Mouse (Mus musculus): Measurements from ENCODE around the gene Pcp4. TPM values are rescaled to one million over a fixed set of nuclear protein-coding genes. Genes with fewer than 3 reads are reported as not detected.

Gene Pcp4
- polyA plus RNA-seq, 1 experiment, result 0.18 TPM

- Histone ChIP-seq H3K79me2 (ENCODE audit: control insufficient read depth, insufficient read depth) (no peaks in the 10 kb centered on the region), H3K4me3 (ENCODE audit: insufficient read depth, poor library complexity, severe bottlenecking) (no peak overlapping the region), H3K36me3 (ENCODE audit: control insufficient read depth, insufficient read depth) (no peaks in the 10 kb centered on the region), H3K27me3 (ENCODE audit: control insufficient read depth, insufficient read depth, insufficient read length) (peaks cover 30% of the 10 kb centered on the region), H3ac (ENCODE audit: control insufficient read depth, insufficient read length, low read depth) (no peak overlapping the region), H3K79me3 (ENCODE audit: low read depth) (no peaks in the 10 kb centered on the region)
- TF ChIP-seq USF1 (IDR thresholded peaks at IDR 0.05; ENCODE audit: low read depth) (no peak), FOSL1 (IDR thresholded peaks at IDR 0.05; ENCODE audit: insufficient read depth, low read length, poor library complexity, severe bottlenecking) (no peak), CEBPB (IDR thresholded peaks at IDR 0.05; ENCODE audit: low read depth) (no peak), CTCF (IDR thresholded peaks at IDR 0.05; ENCODE audit: control insufficient read depth, insufficient read depth, insufficient read length) (no peak), MYOD1 (IDR thresholded peaks at IDR 0.05; ENCODE audit: control insufficient read depth, insufficient read length, low read depth) (no peak), MAX (IDR thresholded peaks at IDR 0.05) (no peak), MYOG (IDR thresholded peaks at IDR 0.05; ENCODE audit: control insufficient read depth, extremely low read depth, insufficient read length) (no peak)
Observed at GRCm38 (mm10) chr16:96488038-96488437, 20.6 kb downstream of the Pcp4 start.

GRCm38 (mm10) chr16:96491530-96491929, 24.1 kb downstream of the Pcp4 start:
- H3K27me3 ChIP-seq (ENCODE audit: control insufficient read depth, insufficient read depth, insufficient read length), result peaks cover 28% of the 10 kb centered on the region
- TF ChIP-seq CTCF (IDR thresholded peaks at IDR 0.05; ENCODE audit: control insufficient read depth, insufficient read depth, insufficient read length), result no peak
- TF ChIP-seq CEBPB (IDR thresholded peaks at IDR 0.05; ENCODE audit: low read depth), result no peak
- no peak for TF ChIP-seq USF1 (IDR thresholded peaks at IDR 0.05; ENCODE audit: low read depth)
- TF ChIP-seq MYOG (IDR thresholded peaks at IDR 0.05; ENCODE audit: control insufficient read depth, extremely low read depth, insufficient read length), result no peak
- no peak for TF ChIP-seq MYOD1 (IDR thresholded peaks at IDR 0.05; ENCODE audit: control insufficient read depth, insufficient read length, low read depth)
- no peak for TF ChIP-seq MAX (IDR thresholded peaks at IDR 0.05)
- no peak for TF ChIP-seq FOSL1 (IDR thresholded peaks at IDR 0.05; ENCODE audit: insufficient read depth, low read length, poor library complexity, severe bottlenecking)
- H3K36me3 ChIP-seq (ENCODE audit: control insufficient read depth, insufficient read depth), result no peaks in the 10 kb centered on the region
- H3K79me2 ChIP-seq (ENCODE audit: control insufficient read depth, insufficient read depth), result no peaks in the 10 kb centered on the region
- H3K4me3 ChIP-seq (ENCODE audit: insufficient read depth, poor library complexity, severe bottlenecking), result no peak overlapping the region
- no peaks in the 10 kb centered on the region for H3K79me3 ChIP-seq (ENCODE audit: low read depth)
- H3ac ChIP-seq (ENCODE audit: control insufficient read depth, insufficient read length, low read depth), result no peak overlapping the region

- H3K27me3 ChIP-seq (ENCODE audit: control insufficient read depth, insufficient read depth, insufficient read length), result peaks cover 15% of the 10 kb centered on the region
- TF ChIP-seq CEBPB (IDR thresholded peaks at IDR 0.05; ENCODE audit: low read depth) (no peak), MYOG (IDR thresholded peaks at IDR 0.05; ENCODE audit: control insufficient read depth, extremely low read depth, insufficient read length) (no peak), FOSL1 (IDR thresholded peaks at IDR 0.05; ENCODE audit: insufficient read depth, low read length, poor library complexity, severe bottlenecking) (no peak), MYOD1 (IDR thresholded peaks at IDR 0.05; ENCODE audit: control insufficient read depth, insufficient read length, low read depth) (no peak), MAX (IDR thresholded peaks at IDR 0.05) (no peak), USF1 (IDR thresholded peaks at IDR 0.05; ENCODE audit: low read depth) (no peak), CTCF (IDR thresholded peaks at IDR 0.05; ENCODE audit: control insufficient read depth, insufficient read depth, insufficient read length) (no peak)
Observed at GRCm38 (mm10) chr16:96494079-96494478, 26.7 kb downstream of the Pcp4 start.

GRCm38 (mm10) chr16:96498951-96499350, 31.5 kb downstream of the Pcp4 start:
- no peaks in the 10 kb centered on the region for H3K79me2 ChIP-seq (ENCODE audit: control insufficient read depth, insufficient read depth)
- H3K27me3 ChIP-seq (ENCODE audit: control insufficient read depth, insufficient read depth, insufficient read length), result peaks cover 19% of the 10 kb centered on the region
- no peak overlapping the region for H3K4me3 ChIP-seq (ENCODE audit: insufficient read depth, poor library complexity, severe bottlenecking)
- TF ChIP-seq CEBPB (IDR thresholded peaks at IDR 0.05; ENCODE audit: low read depth) (no peak), USF1 (IDR thresholded peaks at IDR 0.05; ENCODE audit: low read depth) (no peak), FOSL1 (IDR thresholded peaks at IDR 0.05; ENCODE audit: insufficient read depth, low read length, poor library complexity, severe bottlenecking) (no peak), CTCF (IDR thresholded peaks at IDR 0.05; ENCODE audit: control insufficient read depth, insufficient read depth, insufficient read length) (no peak), MAX (IDR thresholded peaks at IDR 0.05) (no peak), MYOG (IDR thresholded peaks at IDR 0.05; ENCODE audit: control insufficient read depth, extremely low read depth, insufficient read length) (no peak), MYOD1 (IDR thresholded peaks at IDR 0.05; ENCODE audit: control insufficient read depth, insufficient read length, low read depth) (no peak)
- H3K79me3 ChIP-seq (ENCODE audit: low read depth), result no peaks in the 10 kb centered on the region
- H3K36me3 ChIP-seq (ENCODE audit: control insufficient read depth, insufficient read depth), result no peaks in the 10 kb centered on the region
- H3ac ChIP-seq (ENCODE audit: control insufficient read depth, insufficient read length, low read depth), result no peak overlapping the region

More at GRCm38 (mm10) chr16:96494079-96494478, 26.7 kb downstream of the Pcp4 start:
- H3ac ChIP-seq (ENCODE audit: control insufficient read depth, insufficient read length, low read depth), result no peak overlapping the region
- no peaks in the 10 kb centered on the region for H3K79me3 ChIP-seq (ENCODE audit: low read depth)
- no peak overlapping the region for H3K4me3 ChIP-seq (ENCODE audit: insufficient read depth, poor library complexity, severe bottlenecking)
- H3K79me2 ChIP-seq (ENCODE audit: control insufficient read depth, insufficient read depth), result no peaks in the 10 kb centered on the region
- H3K36me3 ChIP-seq (ENCODE audit: control insufficient read depth, insufficient read depth), result no peaks in the 10 kb centered on the region

GRCm38 (mm10) chr16:96501241-96501640, 33.8 kb downstream of the Pcp4 start:
- no peak for TF ChIP-seq CTCF (IDR thresholded peaks at IDR 0.05; ENCODE audit: control insufficient read depth, insufficient read depth, insufficient read length)
- TF ChIP-seq MYOD1 (IDR thresholded peaks at IDR 0.05; ENCODE audit: control insufficient read depth, insufficient read length, low read depth), result no peak
- no peak for TF ChIP-seq FOSL1 (IDR thresholded peaks at IDR 0.05; ENCODE audit: insufficient read depth, low read length, poor library complexity, severe bottlenecking)
- no peak for TF ChIP-seq MYOG (IDR thresholded peaks at IDR 0.05; ENCODE audit: control insufficient read depth, extremely low read depth, insufficient read length)
- no peak for TF ChIP-seq USF1 (IDR thresholded peaks at IDR 0.05; ENCODE audit: low read depth)
- no peak for TF ChIP-seq MAX (IDR thresholded peaks at IDR 0.05)
- no peak for TF ChIP-seq CEBPB (IDR thresholded peaks at IDR 0.05; ENCODE audit: low read depth)
- Histone ChIP-seq H3K36me3 (ENCODE audit: control insufficient read depth, insufficient read depth) (no peaks in the 10 kb centered on the region), H3K4me3 (ENCODE audit: insufficient read depth, poor library complexity, severe bottlenecking) (no peak overlapping the region), H3K27me3 (ENCODE audit: control insufficient read depth, insufficient read depth, insufficient read length) (peaks cover 20% of the 10 kb centered on the region), H3K79me3 (ENCODE audit: low read depth) (no peaks in the 10 kb centered on the region), H3K79me2 (ENCODE audit: control insufficient read depth, insufficient read depth) (no peaks in the 10 kb centered on the region), H3ac (ENCODE audit: control insufficient read depth, insufficient read length, low read depth) (no peak overlapping the region)

GRCm38 (mm10) chr16:96502586-96502985, 35.2 kb downstream of the Pcp4 start:
- no peak overlapping the region for H3K4me3 ChIP-seq (ENCODE audit: insufficient read depth, poor library complexity, severe bottlenecking)
- H3ac ChIP-seq (ENCODE audit: control insufficient read depth, insufficient read length, low read depth), result no peak overlapping the region
- peaks cover 20% of the 10 kb centered on the region for H3K27me3 ChIP-seq (ENCODE audit: control insufficient read depth, insufficient read depth, insufficient read length)
- TF ChIP-seq MAX (IDR thresholded peaks at IDR 0.05), result no peak
- no peak for TF ChIP-seq USF1 (IDR thresholded peaks at IDR 0.05; ENCODE audit: low read depth)
- no peak for TF ChIP-seq MYOG (IDR thresholded peaks at IDR 0.05; ENCODE audit: control insufficient read depth, extremely low read depth, insufficient read length)
- no peak for TF ChIP-seq CEBPB (IDR thresholded peaks at IDR 0.05; ENCODE audit: low read depth)
- TF ChIP-seq CTCF (IDR thresholded peaks at IDR 0.05; ENCODE audit: control insufficient read depth, insufficient read depth, insufficient read length), result no peak
- H3K79me2 ChIP-seq (ENCODE audit: control insufficient read depth, insufficient read depth), result no peaks in the 10 kb centered on the region
- H3K79me3 ChIP-seq (ENCODE audit: low read depth), result no peaks in the 10 kb centered on the region
- no peaks in the 10 kb centered on the region for H3K36me3 ChIP-seq (ENCODE audit: control insufficient read depth, insufficient read depth)
